Mouse (Mus musculus) embryonic fibroblast, embryonic 13.5 days (primary cell): ENCODE measurements around the gene Gm1604a.
"Not testable (repeated sequence)": the region's sequence is repeated elsewhere in the genome, so short reads cannot be mapped to it uniquely, and the experiment has no call there.

Source experiments
- CTCF ChIP-seq: IDR thresholded peaks from 2 replicates; pipeline ENCODE4 v1.5.1; 2011; ENCODE audit warnings: mild to moderate bottlenecking, control low read depth, low read length, moderate library complexity, borderline replicate concordance; ENCODE audit not compliant: insufficient read depth
- POLR2A ChIP-seq: IDR thresholded peaks from 2 replicates; pipeline ENCODE4 v1.6.1; 2011; ENCODE audit warnings: low read depth, mild to moderate bottlenecking, control low read depth, low read length, moderate library complexity

- not testable (repeated sequence) for TF ChIP-seq POLR2A, CTCF
Measured at GRCm38 (mm10) chr17:7025764-7026346, 487 bp downstream of the Gm1604a start.
